Mouse (Mus musculus) Patski (cell line): ENCODE measurements around the gene Nme7. TPM values are rescaled to one million over a fixed set of nuclear protein-coding genes. Genes with fewer than 3 reads are reported as not detected.

Experiments
- ATAC-seq: fragments of 100-300 bp; one replicate; pipeline ENCODE4 v1.8.0; 2021
- CTCF ChIA-PET: fragments of 350-600 bp; sonication (Branson Sonifier 250); formaldehyde crosslinking; loops from one replicate; lab custom pipeline; 2022; ENCODE audit warnings: inconsistent platforms; lab: Charles Lee
- POLR2A ChIA-PET: fragments of 350-600 bp; sonication (Branson Sonifier 250); formaldehyde crosslinking; loops from one replicate; lab custom pipeline; 2022; ENCODE audit warnings: antibody characterized with exemption, inconsistent platforms; lab: Charles Lee
- DNase-seq: peaks from one replicate; pipeline ENCODE4 v3.0.0-alpha.2; 2011; ENCODE audit warnings: low read depth, low spot score
- H3K27me3 ChIP-seq: fragments of 371-371 bp; one replicate; pipeline ENCODE4 v1.5.1; 2021
- CTCF ChIP-seq: fragments of 100-300 bp; IDR thresholded peaks from one replicate; pipeline ENCODE4 v1.5.1; 2021
- in situ Hi-C: fragments of 300-500 bp; cut with MboI; formaldehyde crosslinking; loops from 3 replicates; pipeline ENCODE4 v1.11.1; 2018; ENCODE audit warnings: low pct_unique_long_range_greater_than_20kb, mixed read lengths
- polyA plus RNA-seq: library from polyadenylated mRNA; unstranded; gene quantifications from one replicate; pipeline ENCODE4 v1.2.3, GENCODE M21; 2021

The Nme7 gene
- polyA plus RNA-seq, 1 experiment from 2014 or later: 56.0 TPM

GRCm38 (mm10) chr1:164482833-164483232, 178.9 kb downstream of the Nme7 start:
- no peak for ATAC-seq
- in situ Hi-C loops: no loop called here
- POLR2A ChIA-PET: no interaction called here
- no peak for DNase-seq
- no peak for TF ChIP-seq CTCF
- CTCF ChIA-PET: interaction anchor here (1.0 kb wide), 1 partner anchor 19 kb away, joined by 4 read pairs; no protein-coding TSS in a partner anchor
- H3K27me3 ChIP-seq: no peaks in the 10 kb centered on the region

GRCm38 (mm10) chr1:164483728-164484127, 179.8 kb downstream of the Nme7 start:
- ATAC-seq (no peak), DNase-seq (no peak)
- TF ChIP-seq CTCF: no peak
- CTCF ChIA-PET: interaction anchor here (2.0 kb wide), 1 partner anchor 10 kb away, joined by 9 read pairs; no protein-coding TSS in a partner anchor
- POLR2A ChIA-PET: no interaction called here
- in situ Hi-C loops: no loop called here
- no peaks in the 10 kb centered on the region for H3K27me3 ChIP-seq

Other genes with a start within 250 kb of the Nme7 start
- gene Sell, start 242.1 kb upstream of the Nme7 start, polyA plus RNA-seq: not detected
- gene Selp, start 188.9 kb upstream of the Nme7 start, polyA plus RNA-seq: 0.05 TPM
- gene F5, start 152.3 kb upstream of the Nme7 start, polyA plus RNA-seq: 0.74 TPM
- 13.0 TPM for gene Slc19a2, start 55.1 kb upstream of the Nme7 start, polyA plus RNA-seq
- 36.0 TPM for gene Ccdc181, start 28.5 kb upstream of the Nme7 start, polyA plus RNA-seq
- 20.9 TPM for gene Blzf1, start 3.4 kb downstream of the Nme7 start, polyA plus RNA-seq
- gene Atp1b1, start 154.2 kb downstream of the Nme7 start, polyA plus RNA-seq: 1,457 TPM